ENCODE assay signal across 12 mouse cellular contexts in genomic region chr2:131213773-131214172, GRCm38 (mm10). TPM values are rescaled to one million over a fixed set of nuclear protein-coding genes. Genes with fewer than 3 reads are reported as not detected.
A peak's percentile ranks its signal among the peaks of the same experiment; 100 is the strongest.
DNase-seq lines count a peak whose midpoint lies in the region; ATAC-seq and TF ChIP-seq lines count a peak whose summit lies in the region.
"Had no signal": no experiment of that assay in that cellular context is flagged by ENCODE, and none has a peak within 500 bp of the region (broad histone marks: within the 10 kb centered on the region; RNA-seq: fewer than 3 reads in every experiment).

No protein-coding gene starts in this region.

- H3K27ac ChIP-seq in embryonic facial prominence, embryonic 13.5 days = no peak overlapping the region
- H3K27ac ChIP-seq in embryonic facial prominence, embryonic 10.5 days (replicated peaks) = no peak overlapping the region
- H3K27ac ChIP-seq in stomach, embryonic 15.5 days = no peak overlapping the region
- no peak overlapping the region for H3K27ac ChIP-seq in stomach, postnatal 0 days (replicated peaks)
- H3K27ac ChIP-seq in hindbrain, embryonic 12.5 days = no peak overlapping the region

- no peaks in the 10 kb centered on the region for H3K9me3 ChIP-seq in embryonic facial prominence, embryonic 13.5 days
- no peaks in the 10 kb centered on the region for H3K9me3 ChIP-seq in embryonic facial prominence, embryonic 10.5 days
- no peaks in the 10 kb centered on the region for H3K9me3 ChIP-seq in stomach, embryonic 15.5 days
- H3K9me3 ChIP-seq in stomach, postnatal 0 days (ENCODE audit: control insufficient read depth, low read length) = no peaks in the 10 kb centered on the region
- no peaks in the 10 kb centered on the region for H3K9me3 ChIP-seq in hindbrain, embryonic 12.5 days (replicated peaks)

- peak overlapping the region; percentile 27; the same call in 1 of the 2 replicates for H3K9ac ChIP-seq in embryonic facial prominence, embryonic 13.5 days
- no peak overlapping the region for H3K9ac ChIP-seq in stomach, embryonic 15.5 days
- H3K9ac ChIP-seq in stomach, postnatal 0 days (ENCODE audit: low read length) = no peak overlapping the region
- no peak overlapping the region for H3K9ac ChIP-seq in hindbrain, embryonic 12.5 days

- no peaks in the 10 kb centered on the region for H3K27me3 ChIP-seq in embryonic facial prominence, embryonic 13.5 days
- no peaks in the 10 kb centered on the region for H3K27me3 ChIP-seq in embryonic facial prominence, embryonic 10.5 days (replicated peaks; ENCODE audit: low read depth, poor library complexity, severe bottlenecking)
- no peaks in the 10 kb centered on the region for H3K27me3 ChIP-seq in stomach, embryonic 15.5 days (replicated peaks)
- H3K27me3 ChIP-seq in stomach, postnatal 0 days (ENCODE audit: control insufficient read depth, insufficient read depth, low read length) = no peaks in the 10 kb centered on the region
- H3K27me3 ChIP-seq in hindbrain, embryonic 12.5 days = no peaks in the 10 kb centered on the region

- DNase-seq in embryonic facial prominence, embryonic 10.5 days (ENCODE audit: low spot score) = no peak
- DNase-seq in stomach, postnatal 0 days (ENCODE audit: low spot score) = no peak
- peak; percentile 83 for DNase-seq in liver
- no peak for DNase-seq in T-cell, adult 2 months (ENCODE audit: low spot score)
- no peak for DNase-seq in thymus, postnatal 0 days (ENCODE audit: low spot score)
- DNase-seq: kidney, adult 9 months; lung, postnatal 36 days; right cerebral cortex, postnatal 25 days; thymus, adult 2 months had no signal

- peaks cover 22% of the 10 kb centered on the region for H3K36me3 ChIP-seq in embryonic facial prominence, embryonic 13.5 days
- H3K36me3 ChIP-seq in embryonic facial prominence, embryonic 10.5 days (replicated peaks) = peaks cover 20% of the 10 kb centered on the region
- no peaks in the 10 kb centered on the region for H3K36me3 ChIP-seq in stomach, embryonic 15.5 days
- peaks cover 8% of the 10 kb centered on the region; the same call in 1 of the 2 replicates for H3K36me3 ChIP-seq in stomach, postnatal 0 days (ENCODE audit: control insufficient read depth, insufficient read depth, low read length)
- H3K36me3 ChIP-seq in hindbrain, embryonic 12.5 days = peaks cover 25% of the 10 kb centered on the region

- H3K4me2 ChIP-seq in embryonic facial prominence, embryonic 13.5 days = no peak overlapping the region
- no peak overlapping the region for H3K4me2 ChIP-seq in stomach, embryonic 15.5 days
- H3K4me2 ChIP-seq in stomach, postnatal 0 days (replicated peaks; ENCODE audit: low read depth) = no peak overlapping the region
- H3K4me2 ChIP-seq in hindbrain, embryonic 12.5 days (replicated peaks) = no peak overlapping the region

- no peak for TF ChIP-seq EP300 in stomach, postnatal 0 days (optimal IDR thresholded peaks at IDR 0.05)

- no peak for TF ChIP-seq CTCF in stomach, postnatal 0 days (IDR thresholded peaks at IDR 0.05; ENCODE audit: low read depth)

- no peak overlapping the region for H3K4me3 ChIP-seq in embryonic facial prominence, embryonic 13.5 days
- no peak overlapping the region for H3K4me3 ChIP-seq in embryonic facial prominence, embryonic 10.5 days
- no peak overlapping the region for H3K4me3 ChIP-seq in stomach, embryonic 15.5 days (replicated peaks)
- H3K4me3 ChIP-seq in stomach, postnatal 0 days (ENCODE audit: low read depth, low read length) = no peak overlapping the region
- no peak overlapping the region for H3K4me3 ChIP-seq in hindbrain, embryonic 12.5 days

- peaks cover 12% of the 10 kb centered on the region for H3K4me1 ChIP-seq in embryonic facial prominence, embryonic 13.5 days
- peaks cover 18% of the 10 kb centered on the region for H3K4me1 ChIP-seq in embryonic facial prominence, embryonic 10.5 days
- peaks cover 20% of the 10 kb centered on the region for H3K4me1 ChIP-seq in stomach, embryonic 15.5 days
- peaks cover 9% of the 10 kb centered on the region for H3K4me1 ChIP-seq in stomach, postnatal 0 days (replicated peaks; ENCODE audit: control insufficient read depth, insufficient read depth)
- peaks cover 12% of the 10 kb centered on the region for H3K4me1 ChIP-seq in hindbrain, embryonic 12.5 days

- WGBS in embryonic facial prominence, embryonic 13.5 days = 77% methylated on average over 7 of the region's 7 CpGs
- WGBS in embryonic facial prominence, embryonic 10.5 days = 90% methylated on average over 7 of the region's 7 CpGs
- 82% methylated on average over 7 of the region's 7 CpGs for WGBS in stomach, embryonic 15.5 days
- 56% methylated on average over 7 of the region's 7 CpGs for WGBS in stomach, postnatal 0 days
- WGBS in hindbrain, embryonic 12.5 days = 84% methylated on average over 7 of the region's 7 CpGs

- ATAC-seq in embryonic facial prominence, embryonic 13.5 days (ENCODE audit: insufficient number of reproducible peaks, insufficient read depth, low FRiP score, low TSS enrichment, low read depth) = no peak
- 0 out of 2 replicates have a peak, but pooled peaks have one; percentile 12 for ATAC-seq in stomach, embryonic 15.5 days (ENCODE audit: insufficient read depth, low FRiP score, low read depth)
- ATAC-seq in stomach, postnatal 0 days (ENCODE audit: low FRiP score, low TSS enrichment) = no peak
- ATAC-seq in hindbrain, embryonic 12.5 days (ENCODE audit: low FRiP score) = no peak

RNA-seq across cellular contexts. Expression of gene Ap5s1, which starts 6.9 kb away (rescaled TPM):
- 26.4 and 28.5 TPM in 2 replicates for polyA plus RNA-seq in embryonic facial prominence, embryonic 13.5 days (2015; fragmentation: Nextera tagmentation; extraction: Ambion mirVana)
- 23.3 and 25.3 TPM in 2 replicates for polyA plus RNA-seq in embryonic facial prominence, embryonic 10.5 days (2016; fragmentation: Nextera tagmentation; extraction: Ambion mirVana)
- polyA plus RNA-seq in stomach, embryonic 15.5 days (2015; fragmentation: Nextera tagmentation; extraction: Ambion mirVana) = 23.2 and 23.7 TPM in 2 replicates
- polyA plus RNA-seq in stomach, postnatal 0 days (2015; fragmentation: Nextera tagmentation; extraction: Ambion mirVana) = 22.0 and 24.6 TPM in 2 replicates
- 19.1 and 22.2 TPM in 2 replicates for polyA plus RNA-seq in thymus, postnatal 0 days (2015; fragmentation: Nextera tagmentation; extraction: Ambion mirVana)
- polyA plus RNA-seq in hindbrain, embryonic 12.5 days (2016; fragmentation: Nextera tagmentation; extraction: Ambion mirVana) = 28.4 and 29.1 TPM in 2 replicates

RNA-seq across cellular contexts. Expression of gene Mavs, which starts 20.1 kb away (rescaled TPM):
- 15.9 and 16.1 TPM in 2 replicates for polyA plus RNA-seq in embryonic facial prominence, embryonic 13.5 days (2015; fragmentation: Nextera tagmentation; extraction: Ambion mirVana)
- 19.4 and 20.4 TPM in 2 replicates for polyA plus RNA-seq in embryonic facial prominence, embryonic 10.5 days (2016; fragmentation: Nextera tagmentation; extraction: Ambion mirVana)
- 19.6 and 20.5 TPM in 2 replicates for polyA plus RNA-seq in stomach, embryonic 15.5 days (2015; fragmentation: Nextera tagmentation; extraction: Ambion mirVana)
- polyA plus RNA-seq in stomach, postnatal 0 days (2015; fragmentation: Nextera tagmentation; extraction: Ambion mirVana) = 14.7 and 17.3 TPM in 2 replicates
- 13.1 and 15.0 TPM in 2 replicates for polyA plus RNA-seq in thymus, postnatal 0 days (2015; fragmentation: Nextera tagmentation; extraction: Ambion mirVana)
- polyA plus RNA-seq in hindbrain, embryonic 12.5 days (2016; fragmentation: Nextera tagmentation; extraction: Ambion mirVana) = 10.6 and 11.6 TPM in 2 replicates

RNA-seq across cellular contexts. Expression of gene Spef1, which starts 26.7 kb away (rescaled TPM):
- 4.4 and 5.1 TPM in 2 replicates for polyA plus RNA-seq in embryonic facial prominence, embryonic 13.5 days (2015; fragmentation: Nextera tagmentation; extraction: Ambion mirVana)
- 3.2 TPM in 2 replicates for polyA plus RNA-seq in embryonic facial prominence, embryonic 10.5 days (2016; fragmentation: Nextera tagmentation; extraction: Ambion mirVana)
- polyA plus RNA-seq in stomach, embryonic 15.5 days (2015; fragmentation: Nextera tagmentation; extraction: Ambion mirVana) = 5.7 TPM in 2 replicates
- 2.5 and 2.9 TPM in 2 replicates for polyA plus RNA-seq in stomach, postnatal 0 days (2015; fragmentation: Nextera tagmentation; extraction: Ambion mirVana)
- polyA plus RNA-seq in thymus, postnatal 0 days (2015; fragmentation: Nextera tagmentation; extraction: Ambion mirVana) = 1.4 and 1.5 TPM in 2 replicates
- polyA plus RNA-seq in hindbrain, embryonic 12.5 days (2016; fragmentation: Nextera tagmentation; extraction: Ambion mirVana) = 8.9 and 9.2 TPM in 2 replicates

RNA-seq across cellular contexts. Expression of gene Cdc25b, which starts 27.0 kb away (rescaled TPM):
- polyA plus RNA-seq in embryonic facial prominence, embryonic 13.5 days (2015; fragmentation: Nextera tagmentation; extraction: Ambion mirVana) = 53.8 and 57.5 TPM in 2 replicates
- polyA plus RNA-seq in embryonic facial prominence, embryonic 10.5 days (2016; fragmentation: Nextera tagmentation; extraction: Ambion mirVana) = 50.0 and 52.6 TPM in 2 replicates
- 57.6 and 62.6 TPM in 2 replicates for polyA plus RNA-seq in stomach, embryonic 15.5 days (2015; fragmentation: Nextera tagmentation; extraction: Ambion mirVana)
- polyA plus RNA-seq in stomach, postnatal 0 days (2015; fragmentation: Nextera tagmentation; extraction: Ambion mirVana) = 38.7 and 39.5 TPM in 2 replicates
- polyA plus RNA-seq in thymus, postnatal 0 days (2015; fragmentation: Nextera tagmentation; extraction: Ambion mirVana) = 48.4 and 58.6 TPM in 2 replicates
- polyA plus RNA-seq in hindbrain, embryonic 12.5 days (2016; fragmentation: Nextera tagmentation; extraction: Ambion mirVana) = 69.8 and 85.7 TPM in 2 replicates

RNA-seq across cellular contexts. Expression of gene Cenpb, which starts 33.9 kb away (rescaled TPM):
- 12.3 and 12.4 TPM in 2 replicates for polyA plus RNA-seq in embryonic facial prominence, embryonic 13.5 days (2015; fragmentation: Nextera tagmentation; extraction: Ambion mirVana)
- 7.4 and 7.6 TPM in 2 replicates for polyA plus RNA-seq in embryonic facial prominence, embryonic 10.5 days (2016; fragmentation: Nextera tagmentation; extraction: Ambion mirVana)
- polyA plus RNA-seq in stomach, embryonic 15.5 days (2015; fragmentation: Nextera tagmentation; extraction: Ambion mirVana) = 15.4 and 16.4 TPM in 2 replicates
- polyA plus RNA-seq in stomach, postnatal 0 days (2015; fragmentation: Nextera tagmentation; extraction: Ambion mirVana) = 12.2 and 13.9 TPM in 2 replicates
- polyA plus RNA-seq in thymus, postnatal 0 days (2015; fragmentation: Nextera tagmentation; extraction: Ambion mirVana) = 5.2 and 7.8 TPM in 2 replicates
- polyA plus RNA-seq in hindbrain, embryonic 12.5 days (2016; fragmentation: Nextera tagmentation; extraction: Ambion mirVana) = 18.3 and 18.5 TPM in 2 replicates
